Mouse (Mus musculus): ENCODE data around the gene Bdp1. TPM values are rescaled to one million over a fixed set of nuclear protein-coding genes. Genes with fewer than 3 reads are reported as not detected.
A peak's percentile ranks its signal among the peaks of the same experiment; 100 is the strongest.
"Not testable (repeated sequence)": the region's sequence is repeated elsewhere in the genome, so short reads cannot be mapped to it uniquely, and the experiment has no call there.

The Bdp1 gene
- polyA plus RNA-seq, 1 experiment from 2014 or later: 23.7 TPM

DNA sequence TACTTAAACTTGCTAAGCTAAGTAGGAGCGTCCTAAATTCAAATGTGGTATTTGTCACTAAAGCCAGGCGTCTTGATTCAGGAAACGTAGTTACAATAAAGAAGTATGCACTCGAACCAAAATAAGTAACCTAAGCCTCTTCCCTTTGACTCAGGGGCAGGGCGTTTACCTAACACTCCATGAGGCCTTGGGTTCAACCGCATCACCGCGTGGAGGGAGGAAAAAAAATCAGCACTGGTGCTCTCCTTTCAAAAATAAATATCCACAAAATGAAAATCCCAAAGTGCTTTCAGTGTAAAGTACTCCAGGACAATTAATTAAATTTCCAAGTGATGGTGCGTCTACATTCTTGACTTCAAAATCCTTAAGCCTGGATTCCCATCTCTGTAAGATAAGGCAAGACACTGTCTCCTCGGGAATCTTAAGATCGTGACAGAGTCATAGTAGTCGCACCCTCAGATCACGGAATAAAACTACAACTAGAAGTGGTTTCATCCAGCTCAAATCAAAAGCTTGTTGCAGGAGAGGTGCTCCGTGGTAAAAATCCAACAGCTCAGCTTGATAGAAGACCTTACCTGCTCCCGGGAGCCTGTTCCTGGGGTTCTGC lies 715 bp downstream of the Bdp1 start:
- Histone ChIP-seq H3K4me1 (ENCODE audit: control insufficient read depth, insufficient read depth, low read length) (peaks cover 13% of the 10 kb centered on the region; the same call in 1 of the 2 replicates), H3K9me3 (ENCODE audit: control insufficient read depth, low read length) (no peaks in the 10 kb centered on the region), H3K27ac (ENCODE audit: low read depth, low read length) (peak overlapping the region; percentile 59; the same call in 1 of the 2 replicates), H3K4me2 (peak overlapping the region; percentile 81), H3K36me3 (ENCODE audit: control insufficient read depth, insufficient read depth, low read length) (no peaks in the 10 kb centered on the region), H3K27me3 (ENCODE audit: control insufficient read depth, insufficient read depth, low read length) (no peaks in the 10 kb centered on the region), H3K9ac (ENCODE audit: low read length) (peak overlapping the region; percentile 92), H3K4me3 (ENCODE audit: low read depth, low read length) (peak overlapping the region; percentile 97)
- no peak for ATAC-seq (ENCODE audit: low FRiP score)
- 7% methylated on average over 15 of the region's 15 CpGs for WGBS
- DNase-seq (ENCODE audit: low spot score, missing footprints): no peak

- Histone ChIP-seq H3K4me1 (ENCODE audit: control insufficient read depth, insufficient read depth, low read length) (peaks cover 13% of the 10 kb centered on the region; the same call in 1 of the 2 replicates), H3K36me3 (ENCODE audit: control insufficient read depth, insufficient read depth, low read length) (peaks cover 8% of the 10 kb centered on the region), H3K9me3 (ENCODE audit: control insufficient read depth, low read length) (no peaks in the 10 kb centered on the region), H3K4me2 (no peak overlapping the region), H3K27me3 (ENCODE audit: control insufficient read depth, insufficient read depth, low read length) (no peaks in the 10 kb centered on the region), H3K9ac (ENCODE audit: low read length) (no peak overlapping the region), H3K4me3 (ENCODE audit: low read depth, low read length) (no peak overlapping the region), H3K27ac (ENCODE audit: low read depth, low read length) (no peak overlapping the region)
- DNase-seq (ENCODE audit: low spot score, missing footprints) (no peak), ATAC-seq (ENCODE audit: low FRiP score) (no peak)
- 91% methylated on average over 6 of the region's 6 CpGs for WGBS
These were observed 5.1 kb downstream of the Bdp1 start for GRCm38 (mm10) chr13:100098808-100099207.

GRCm38 (mm10) chr13:100071473-100071872 lies 32.4 kb downstream of the Bdp1 start:
- ATAC-seq (ENCODE audit: low FRiP score): no peak
- H3K36me3 ChIP-seq (ENCODE audit: control insufficient read depth, insufficient read depth, low read length): peaks cover 15% of the 10 kb centered on the region

DNA sequence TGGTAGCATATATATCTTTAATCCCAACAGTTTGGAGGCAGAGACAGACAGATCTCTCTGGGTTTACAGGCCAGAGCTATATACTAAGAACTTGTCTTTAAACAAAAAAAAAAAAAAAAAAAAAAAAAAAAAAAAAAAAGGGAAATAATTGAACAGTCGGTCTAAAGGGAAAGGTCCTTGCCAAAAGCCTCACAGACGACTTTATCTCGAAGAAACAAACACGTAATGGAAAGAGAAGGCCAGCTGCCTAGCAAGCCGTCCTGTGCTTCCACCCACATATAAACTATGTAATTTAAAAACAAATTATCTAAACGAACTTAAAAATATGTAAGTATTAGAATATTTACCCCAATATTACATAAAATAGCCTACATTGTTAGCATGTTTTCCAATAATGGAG lies 36.0 kb downstream of the Bdp1 start:
- WGBS: 87% methylated on average over 6 of the region's 6 CpGs
- Histone ChIP-seq H3K9me3 (ENCODE audit: control insufficient read depth, low read length) (no peaks in the 10 kb centered on the region), H3K4me3 (ENCODE audit: low read depth, low read length) (no peak overlapping the region), H3K27ac (ENCODE audit: low read depth, low read length) (no peak overlapping the region), H3K4me2 (no peak overlapping the region), H3K36me3 (ENCODE audit: control insufficient read depth, insufficient read depth, low read length) (peaks cover 22% of the 10 kb centered on the region), H3K9ac (ENCODE audit: low read length) (no peak overlapping the region), H3K4me1 (ENCODE audit: control insufficient read depth, insufficient read depth, low read length) (no peaks in the 10 kb centered on the region), H3K27me3 (ENCODE audit: control insufficient read depth, insufficient read depth, low read length) (no peaks in the 10 kb centered on the region)
- DNase-seq (ENCODE audit: low spot score, missing footprints) (no peak), ATAC-seq (ENCODE audit: low FRiP score) (no peak)

More at GRCm38 (mm10) chr13:100071473-100071872, 32.4 kb downstream of the Bdp1 start:
- H3K9me3 ChIP-seq (ENCODE audit: control insufficient read depth, low read length): no peaks in the 10 kb centered on the region
- no peaks in the 10 kb centered on the region for H3K27me3 ChIP-seq (ENCODE audit: control insufficient read depth, insufficient read depth, low read length)
- H3K27ac ChIP-seq (ENCODE audit: low read depth, low read length): no peak overlapping the region
- no peaks in the 10 kb centered on the region for H3K4me1 ChIP-seq (ENCODE audit: control insufficient read depth, insufficient read depth, low read length)
- WGBS: 92% methylated on average over 8 of the region's 8 CpGs
- H3K4me2 ChIP-seq: no peak overlapping the region
- DNase-seq (ENCODE audit: low spot score, missing footprints): no peak
- H3K4me3 ChIP-seq (ENCODE audit: low read depth, low read length): no peak overlapping the region
- no peak overlapping the region for H3K9ac ChIP-seq (ENCODE audit: low read length)

DNA sequence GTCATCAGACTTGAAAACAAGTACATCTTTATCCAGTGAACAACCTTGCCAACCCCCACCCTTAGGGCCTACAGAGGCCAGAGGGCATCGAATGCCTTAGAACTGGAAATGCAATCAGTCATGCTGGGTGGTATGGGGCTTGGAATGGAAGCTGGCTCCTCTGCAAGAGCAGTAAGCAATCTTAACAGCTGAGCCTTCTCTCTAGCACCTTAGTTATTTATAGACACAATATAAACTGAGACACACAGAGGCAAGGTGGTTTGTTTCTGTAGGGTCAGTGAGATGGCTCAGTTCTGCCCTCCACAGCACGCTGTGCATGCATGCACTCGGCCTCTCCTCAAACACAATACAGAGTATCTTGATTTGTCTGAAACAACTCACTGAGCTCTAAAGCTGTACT lies 39.9 kb downstream of the Bdp1 start:
- no peak overlapping the region for H3K4me3 ChIP-seq (ENCODE audit: low read depth, low read length)
- no peak overlapping the region for H3K4me2 ChIP-seq
- H3K27me3 ChIP-seq (ENCODE audit: control insufficient read depth, insufficient read depth, low read length): no peaks in the 10 kb centered on the region
- ATAC-seq (ENCODE audit: low FRiP score): no peak
- H3K27ac ChIP-seq (ENCODE audit: low read depth, low read length): no peak overlapping the region
- H3K9ac ChIP-seq (ENCODE audit: low read length): no peak overlapping the region
- no peak for DNase-seq (ENCODE audit: low spot score, missing footprints)
- WGBS: 98% methylated on average over 3 of the region's 3 CpGs
- H3K9me3 ChIP-seq (ENCODE audit: control insufficient read depth, low read length): no peaks in the 10 kb centered on the region
- H3K36me3 ChIP-seq (ENCODE audit: control insufficient read depth, insufficient read depth, low read length): peaks cover 19% of the 10 kb centered on the region; the same call in 1 of the 2 replicates
- H3K4me1 ChIP-seq (ENCODE audit: control insufficient read depth, insufficient read depth, low read length): no peaks in the 10 kb centered on the region

DNA sequence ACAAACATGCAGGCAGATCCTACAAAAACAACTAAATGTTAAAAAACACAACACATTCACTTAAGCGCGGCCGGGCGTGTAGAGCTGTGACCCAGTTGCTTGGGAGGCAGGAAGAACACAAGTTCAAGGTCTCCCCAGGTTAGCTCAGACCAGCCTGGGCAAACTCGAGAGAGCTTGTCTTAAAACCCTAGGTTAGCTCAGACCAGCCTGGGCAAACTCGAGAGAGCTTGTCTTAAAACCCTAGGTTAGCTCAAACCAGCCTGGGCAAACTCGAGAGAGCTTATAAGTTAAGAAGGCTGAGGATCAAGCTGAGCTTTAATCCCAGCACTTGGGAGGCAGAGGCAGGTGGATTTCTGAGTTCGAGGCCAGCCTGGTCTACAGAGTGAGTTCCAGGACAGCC lies 46.1 kb downstream of the Bdp1 start:
- not testable (repeated sequence) for H3K4me1 ChIP-seq (ENCODE audit: control insufficient read depth, insufficient read depth, low read length); H3K27ac ChIP-seq (ENCODE audit: low read depth, low read length); H3K9me3 ChIP-seq (ENCODE audit: control insufficient read depth, low read length); H3K4me3 ChIP-seq (ENCODE audit: low read depth, low read length); H3K4me2 ChIP-seq; H3K27me3 ChIP-seq (ENCODE audit: control insufficient read depth, insufficient read depth, low read length); ATAC-seq (ENCODE audit: low FRiP score); H3K9ac ChIP-seq (ENCODE audit: low read length); DNase-seq (ENCODE audit: low spot score, missing footprints)
- 93% methylated on average over 8 of the region's 8 CpGs for WGBS
- peaks cover 16% of the 10 kb centered on the region for H3K36me3 ChIP-seq (ENCODE audit: control insufficient read depth, insufficient read depth, low read length)

DNA sequence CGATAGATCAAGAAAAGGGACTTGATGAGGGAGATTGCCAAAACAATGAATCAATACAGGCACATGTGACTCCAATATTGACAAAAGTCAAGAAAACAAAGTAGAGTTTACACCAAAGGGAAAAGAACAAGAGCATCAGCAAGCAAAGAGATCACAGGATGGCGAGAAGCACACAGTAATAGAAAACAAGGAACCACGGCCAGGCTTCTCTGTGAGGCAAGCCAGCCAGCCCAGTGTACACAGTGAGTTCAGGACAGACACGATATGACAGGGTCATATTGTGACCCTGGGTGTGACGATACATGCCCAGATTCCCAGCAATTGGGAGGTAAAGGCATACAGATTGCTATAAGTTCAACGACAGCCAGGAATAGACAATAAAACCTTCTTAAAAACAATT lies 77.9 kb downstream of the Bdp1 start:
- H3K9me3 ChIP-seq (ENCODE audit: control insufficient read depth, low read length): no peaks in the 10 kb centered on the region
- WGBS: 94% methylated on average over 6 of the region's 6 CpGs
- H3K4me3 ChIP-seq (ENCODE audit: low read depth, low read length): no peak overlapping the region
- no peak overlapping the region for H3K4me2 ChIP-seq
- DNase-seq (ENCODE audit: low spot score, missing footprints) (no peak), ATAC-seq (ENCODE audit: low FRiP score) (no peak)
- H3K27ac ChIP-seq (ENCODE audit: low read depth, low read length): no peak overlapping the region
- H3K9ac ChIP-seq (ENCODE audit: low read length): no peak overlapping the region
- H3K27me3 ChIP-seq (ENCODE audit: control insufficient read depth, insufficient read depth, low read length): no peaks in the 10 kb centered on the region
- H3K4me1 ChIP-seq (ENCODE audit: control insufficient read depth, insufficient read depth, low read length): no peaks in the 10 kb centered on the region
- peaks cover 15% of the 10 kb centered on the region for H3K36me3 ChIP-seq (ENCODE audit: control insufficient read depth, insufficient read depth, low read length)

DNA sequence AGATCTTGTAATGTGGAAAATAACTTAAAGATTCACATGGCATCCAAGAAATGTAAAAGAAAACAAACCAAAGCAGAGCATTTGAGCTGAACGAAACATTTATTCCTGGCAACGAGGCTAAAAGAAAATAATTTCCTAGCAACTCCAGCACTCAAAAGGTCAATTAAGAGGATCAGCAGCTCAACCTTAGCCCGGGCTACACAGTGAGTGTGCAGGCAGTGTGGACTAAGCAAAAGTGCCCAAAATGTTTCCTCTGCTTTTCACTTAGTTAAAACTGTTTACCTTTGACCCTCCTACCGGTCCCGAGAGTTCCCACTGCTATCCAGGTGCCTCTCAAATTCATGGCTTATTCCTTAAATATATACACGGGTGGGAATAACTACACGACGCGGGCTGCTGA lies 87.0 kb downstream of the Bdp1 start:
- no peak for ATAC-seq (ENCODE audit: low FRiP score)
- Histone ChIP-seq H3K27me3 (ENCODE audit: control insufficient read depth, insufficient read depth, low read length) (no peaks in the 10 kb centered on the region), H3K9ac (ENCODE audit: low read length) (no peak overlapping the region), H3K27ac (ENCODE audit: low read depth, low read length) (no peak overlapping the region), H3K36me3 (ENCODE audit: control insufficient read depth, insufficient read depth, low read length) (no peaks in the 10 kb centered on the region), H3K4me3 (ENCODE audit: low read depth, low read length) (no peak overlapping the region), H3K9me3 (ENCODE audit: control insufficient read depth, low read length) (no peaks in the 10 kb centered on the region), H3K4me1 (ENCODE audit: control insufficient read depth, insufficient read depth, low read length) (peaks cover 4% of the 10 kb centered on the region; the same call in 1 of the 2 replicates), H3K4me2 (no peak overlapping the region)
- 91% methylated on average over 9 of the region's 9 CpGs for WGBS
- no peak for DNase-seq (ENCODE audit: low spot score, missing footprints)

GRCm38 (mm10) chr13:100015937-100016336 lies 87.9 kb downstream of the Bdp1 start:
- H3K36me3 ChIP-seq (ENCODE audit: control insufficient read depth, insufficient read depth, low read length): no peaks in the 10 kb centered on the region
- no peak overlapping the region for H3K27ac ChIP-seq (ENCODE audit: low read depth, low read length)
- H3K4me3 ChIP-seq (ENCODE audit: low read depth, low read length): peak overlapping the region; percentile 61
- peak overlapping the region; percentile 80 for H3K9ac ChIP-seq (ENCODE audit: low read length)
- DNase-seq (ENCODE audit: low spot score, missing footprints): no peak
- 13% methylated on average over 8 of the region's 8 CpGs for whole genome bisulfite sequencing
- H3K4me1 ChIP-seq (ENCODE audit: control insufficient read depth, insufficient read depth, low read length): peaks cover 4% of the 10 kb centered on the region; the same call in 1 of the 2 replicates
- H3K27me3 ChIP-seq (ENCODE audit: control insufficient read depth, insufficient read depth, low read length): no peaks in the 10 kb centered on the region
- ATAC-seq (ENCODE audit: low FRiP score): no peak; the same call in 1 of the 2 replicates
- H3K9me3 ChIP-seq (ENCODE audit: control insufficient read depth, low read length): no peaks in the 10 kb centered on the region
- H3K4me2 ChIP-seq: peak overlapping the region; percentile 74

All from midbrain, embryonic 11.5 days (tissue).